Mouse (Mus musculus) heart, adult 8-10 months (tissue): Measurements from ENCODE around the gene Plppr4. TPM values are rescaled to one million over a fixed set of nuclear protein-coding genes. Genes with fewer than 3 reads are reported as not detected.

Experiments
- DNase-seq: peaks from one replicate; pipeline ENCODE4 v3.0.0; 2022; ENCODE audit warnings: low spot score
- total RNA-seq, 4 experiments: library from RNA; stranded (reverse); gene quantifications; 2 replicates each; pipeline ENCODE4 v1.2.4; 2022

The Plppr4 gene
- under 1 TPM; 0.11 to 0.22 (median 0.15) TPM for total RNA-seq

DNA sequence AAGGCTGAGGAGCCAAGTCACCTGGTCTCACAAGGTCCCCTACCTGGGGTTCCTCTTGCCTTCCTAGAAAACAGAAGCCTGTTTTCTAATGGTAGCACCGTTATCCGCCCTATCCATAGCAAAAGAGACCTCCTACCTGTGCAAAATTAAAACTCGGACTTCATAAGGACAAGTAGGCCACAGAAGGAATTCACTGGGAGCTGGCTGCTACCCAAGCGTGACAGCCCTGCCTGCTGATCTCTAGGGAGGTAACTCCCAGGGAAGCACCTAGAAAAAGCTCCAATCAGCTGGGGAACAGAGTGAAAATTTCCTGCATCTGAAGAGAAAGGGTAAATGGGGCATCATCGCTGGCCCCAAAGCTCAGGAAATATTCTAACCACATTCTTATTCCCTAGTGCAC, at the start of gene Plppr4:
Gene Plppr4 (minus strand): TSS at position 349 of the 400 bp plus-strand sequence.
- no peak for DNase-seq

DNA sequence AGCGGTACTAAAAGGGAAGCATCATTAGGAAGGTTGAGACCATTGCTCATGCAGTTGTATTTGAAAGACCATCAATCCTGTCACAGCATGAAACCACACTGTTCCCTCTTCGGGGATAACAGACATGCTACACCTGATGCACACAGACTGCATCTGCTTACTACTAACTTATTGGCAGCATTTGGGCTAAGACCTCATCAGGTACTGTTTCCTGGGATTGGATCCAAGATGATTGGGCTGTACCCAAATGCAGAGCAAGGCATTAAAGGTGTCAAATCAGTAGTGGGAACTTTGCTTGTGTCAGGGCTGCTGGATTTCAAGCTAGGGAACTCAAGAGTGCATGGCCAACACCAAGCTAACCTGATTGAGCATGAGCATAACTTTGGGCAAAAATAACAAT, 45.1 kb upstream of the Plppr4 start:
- no peak for DNase-seq

DNA sequence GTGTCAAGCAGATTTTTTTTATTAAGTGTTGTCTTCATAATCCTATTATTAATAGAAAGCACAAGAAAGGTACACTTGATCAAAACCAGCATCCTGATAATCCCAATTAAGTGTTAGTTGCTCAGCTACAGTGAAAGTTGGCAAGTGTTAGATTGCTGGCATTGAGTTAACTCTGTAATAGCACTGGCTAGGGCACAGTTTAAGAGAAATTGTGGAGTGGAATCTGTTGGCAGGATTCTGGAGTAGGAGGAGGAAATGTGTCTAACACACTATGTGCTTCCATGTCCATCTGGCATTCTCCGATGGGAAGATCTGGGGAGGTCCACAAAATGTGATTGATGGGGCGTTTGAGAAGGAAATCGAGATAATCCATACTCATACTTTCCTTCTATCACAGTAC, 43.1 kb upstream of the Plppr4 start:
- DNase-seq: no peak

DNA sequence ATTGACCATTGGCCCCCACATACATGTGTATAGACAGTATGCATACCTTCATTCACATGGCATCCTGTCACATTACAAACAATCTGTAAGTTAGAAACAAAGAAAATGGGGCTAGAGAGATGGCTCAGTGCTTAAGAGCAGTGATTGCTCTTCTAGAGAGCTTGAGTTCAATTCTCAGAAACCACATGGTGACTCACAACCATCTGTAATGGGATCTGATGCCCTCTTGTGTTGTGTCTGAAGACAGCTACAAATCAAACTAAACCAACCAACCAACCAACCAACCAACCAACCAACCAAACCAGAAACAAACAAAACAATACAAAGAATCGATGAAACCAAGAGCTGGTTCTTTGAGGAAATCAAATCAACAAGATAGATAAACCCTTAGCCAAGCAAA, 5.4 kb upstream of the Plppr4 start:
- no peak for DNase-seq

DNA sequence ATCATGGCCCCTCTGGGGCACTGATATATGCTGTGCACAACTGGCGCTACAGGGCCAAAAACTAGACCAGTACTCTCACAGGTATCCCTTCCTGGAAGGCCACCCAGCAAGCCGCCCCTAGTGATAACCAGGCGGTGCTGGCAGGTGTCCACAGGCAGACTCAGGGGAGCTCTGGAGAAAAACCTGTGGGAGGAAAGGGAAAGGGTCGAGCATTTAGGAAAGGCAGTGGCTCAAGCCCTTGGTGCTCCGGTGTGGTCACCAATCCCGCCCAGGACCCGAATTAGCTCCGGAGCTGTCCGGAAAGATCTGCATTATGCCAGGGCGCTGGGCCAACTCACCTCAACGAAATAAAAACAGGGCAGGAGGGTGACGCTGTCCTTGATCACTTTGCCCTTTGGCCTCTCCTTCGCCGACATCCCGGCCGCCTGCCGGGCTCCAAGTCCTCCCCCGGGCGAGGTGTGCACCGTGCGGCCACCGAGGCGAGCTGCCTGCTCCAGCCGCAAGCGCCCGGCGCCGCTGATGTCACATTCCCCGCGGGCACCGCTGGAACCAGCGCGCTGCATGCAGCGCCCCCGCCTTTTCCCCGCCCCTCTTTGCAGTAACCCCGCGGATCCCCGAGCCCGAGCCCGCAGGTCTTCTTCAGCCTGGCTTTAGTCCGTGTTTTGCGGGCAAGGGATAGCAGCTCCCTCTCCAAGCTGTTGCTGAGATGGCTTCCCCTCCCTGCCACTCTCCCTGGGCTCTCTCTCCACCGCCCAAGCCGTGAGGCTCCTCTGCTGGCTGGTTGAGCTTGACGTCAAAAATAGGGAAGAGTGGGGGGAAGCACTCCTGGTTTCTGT, 772 bp downstream of the Plppr4 start:
- DNase-seq: no peak

GRCm38 (mm10) chr3:117358981-117359628, 1.6 kb downstream of the Plppr4 start:
- no peak for DNase-seq

DNA sequence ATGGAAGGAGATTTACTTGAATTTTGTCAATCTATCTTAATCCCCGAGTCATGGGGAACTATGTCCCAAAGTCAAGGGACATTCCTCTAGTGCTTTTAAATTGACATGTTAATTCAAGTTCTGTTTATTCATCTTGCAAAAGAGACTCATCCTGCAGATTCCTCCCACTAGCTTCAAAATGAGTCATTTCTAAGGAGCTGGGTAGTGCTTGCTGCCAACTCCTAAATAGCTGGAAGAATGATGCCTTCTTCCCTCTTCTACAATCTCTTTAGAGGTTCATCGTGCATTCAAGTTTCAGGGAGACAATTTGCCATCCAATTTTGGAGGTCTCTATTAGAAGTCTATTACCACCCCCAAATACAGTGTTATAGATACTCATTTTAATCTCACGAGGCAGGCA, 3.3 kb downstream of the Plppr4 start:
- no peak for DNase-seq

DNA sequence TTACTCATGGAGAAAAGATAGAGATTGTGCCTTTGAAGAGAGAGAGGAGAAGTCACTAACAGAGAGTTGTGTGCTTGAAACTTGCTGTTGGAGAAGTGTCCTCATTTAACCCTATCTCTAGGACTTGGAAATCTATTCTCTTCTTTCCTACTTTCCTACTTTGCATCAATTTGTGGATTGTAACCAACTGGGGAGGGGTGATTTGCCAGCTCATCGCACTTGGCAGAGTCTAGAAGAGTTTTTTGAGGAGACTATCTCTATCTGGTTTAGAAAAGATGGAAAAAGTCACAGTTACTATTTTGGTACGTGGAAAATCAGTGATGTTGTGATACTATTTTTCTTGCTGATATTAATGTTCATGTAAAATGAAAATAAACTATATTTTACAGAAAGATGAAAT, 6.7 kb downstream of the Plppr4 start:
- DNase-seq: no peak

GRCm38 (mm10) chr3:117346351-117346750, 14.3 kb downstream of the Plppr4 start:
- no peak for DNase-seq

DNA sequence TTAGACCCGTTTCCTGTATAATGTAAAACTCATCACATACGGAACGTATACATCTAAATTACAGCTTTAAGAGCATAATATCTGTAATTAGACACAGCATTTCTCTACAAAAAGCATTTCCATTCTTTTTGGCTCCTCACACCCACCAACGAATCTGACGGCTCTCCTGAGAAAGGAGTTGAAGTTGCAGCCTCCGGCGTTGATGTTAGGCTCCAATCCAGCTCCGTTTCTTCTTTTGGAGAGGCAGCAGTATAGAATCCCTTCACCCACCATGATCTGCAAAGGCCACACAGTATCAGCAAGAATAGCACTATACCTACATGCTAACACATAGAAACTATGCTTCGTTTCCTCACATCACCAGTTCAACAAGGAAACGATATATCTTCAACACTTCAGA, 29.2 kb downstream of the Plppr4 start:
- DNase-seq: no peak

DNA sequence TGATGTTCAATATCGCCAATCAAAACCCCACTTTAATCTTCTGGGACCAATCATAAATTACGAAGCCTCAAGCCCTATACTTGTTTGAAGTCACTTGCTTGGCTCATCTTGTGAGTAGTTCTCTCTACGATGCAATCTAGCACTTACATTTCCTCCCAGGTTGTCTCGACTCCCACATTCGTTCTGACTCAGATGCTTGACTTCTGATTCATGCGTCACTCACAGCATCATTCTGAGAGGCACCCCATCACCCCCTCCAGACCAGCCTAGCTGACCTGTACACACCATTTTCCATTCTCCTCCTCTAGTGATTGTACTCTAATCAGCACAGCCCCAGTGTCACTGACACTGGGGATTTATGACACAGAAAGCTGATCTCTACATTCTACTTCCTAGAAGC, 31.2 kb downstream of the Plppr4 start:
- DNase-seq: no peak

DNA sequence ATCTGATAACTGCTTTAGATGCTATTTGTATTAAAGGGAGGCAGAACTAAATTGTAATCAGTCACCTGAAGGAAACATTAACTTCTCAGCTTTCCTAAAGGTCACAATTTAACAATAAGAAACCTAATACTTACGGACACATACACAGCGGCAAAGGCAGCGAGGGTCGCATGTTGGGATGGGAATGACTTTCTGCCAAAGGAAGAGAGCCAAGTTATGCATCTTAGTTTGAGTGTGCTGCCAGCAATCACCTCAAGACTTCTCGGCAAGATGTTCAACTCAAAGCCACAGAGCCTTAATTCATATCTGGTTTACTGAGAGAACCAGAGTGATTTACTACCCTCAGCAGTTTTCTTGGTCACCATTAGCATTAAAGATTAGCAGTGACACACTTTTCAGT, 34.1 kb downstream of the Plppr4 start:
- no peak for DNase-seq

DNA sequence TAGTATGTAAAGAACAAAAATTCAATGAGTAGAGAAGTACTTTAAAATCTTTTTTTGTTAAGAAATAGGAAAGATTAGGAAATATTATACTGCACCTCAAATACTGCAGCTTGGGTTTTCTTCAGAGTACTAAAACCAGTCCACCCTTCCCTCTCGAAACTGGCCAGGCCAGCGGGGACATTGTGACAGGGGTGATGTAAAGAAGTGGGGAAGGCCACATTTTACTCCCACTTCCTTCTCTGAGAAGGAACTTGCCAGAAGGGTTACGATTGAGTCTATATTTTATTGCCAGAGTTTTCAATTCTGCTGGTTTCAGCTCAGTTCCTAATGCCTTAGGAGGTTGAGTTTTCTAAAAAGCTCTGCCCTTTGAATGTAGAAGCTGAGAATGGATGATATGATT, 41.0 kb downstream of the Plppr4 start:
- DNase-seq: peak; percentile 12

GRCm38 (mm10) chr3:117313339-117313738, 47.3 kb downstream of the Plppr4 start:
- DNase-seq: no peak

DNA sequence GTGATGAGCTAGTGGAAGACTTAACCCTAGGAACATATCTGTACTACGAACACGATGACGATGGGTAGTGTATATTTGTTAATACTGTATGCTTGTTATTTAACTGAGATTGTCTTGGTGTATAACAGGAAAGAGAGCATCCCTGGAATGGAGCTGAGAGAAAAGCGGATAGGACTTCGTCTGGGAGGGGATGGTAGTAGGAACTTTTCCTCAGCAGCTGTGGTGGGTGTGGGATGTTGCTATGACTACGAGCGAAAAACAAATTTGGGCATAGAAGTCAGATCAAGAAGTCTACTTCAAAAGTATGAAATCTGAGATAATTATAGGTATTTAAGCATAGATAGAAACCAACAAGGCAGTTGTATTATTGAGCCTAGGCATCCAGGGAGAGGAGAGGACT, 48.6 kb downstream of the Plppr4 start:
- DNase-seq: no peak

- DNase-seq: no peak
Measured at GRCm38 (mm10) chr3:117310801-117311368, 49.8 kb downstream of the Plppr4 start.

- DNase-seq: no peak
Measured at GRCm38 (mm10) chr3:117309580-117309910, 51.1 kb downstream of the Plppr4 start.

GRCm38 (mm10) chr3:117308895-117309579, 51.6 kb downstream of the Plppr4 start:
- no peak for DNase-seq

GRCm38 (mm10) chr3:117307555-117307954, 53.1 kb downstream of the Plppr4 start:
- no peak for DNase-seq

- no peak for DNase-seq
Measured at GRCm38 (mm10) chr3:117304037-117304436, 56.6 kb downstream of the Plppr4 start.

- DNase-seq: no peak
Measured at GRCm38 (mm10) chr3:117300735-117301271, 59.9 kb downstream of the Plppr4 start.

- no peak for DNase-seq
Measured at GRCm38 (mm10) chr3:117297735-117298134, 62.9 kb downstream of the Plppr4 start.
